Mouse (Mus musculus): ENCODE data around the gene Lgals8. TPM values are rescaled to one million over a fixed set of nuclear protein-coding genes. Genes with fewer than 3 reads are reported as not detected.

Lgals8 gene
- total RNA-seq, 2 experiments from 2014 or later = 13.3 to 15.3 TPM

Other genes with a start within 250 kb of the Lgals8 start
- 6.3 and 8.6 TPM in 2 replicates for gene Mtr, start 206.8 kb downstream of the Lgals8 start, total RNA-seq (2015; ENCODE audit: low replicate concordance)
- 13.0 and 15.8 TPM in 2 replicates for gene Mtr, start 206.8 kb downstream of the Lgals8 start, total RNA-seq (2017; ENCODE audit: low replicate concordance)
- not detected in 2 replicates for gene Actn2, start 124.2 kb downstream of the Lgals8 start, total RNA-seq (2015; ENCODE audit: low replicate concordance)
- not detected in 2 replicates for gene Actn2, start 124.2 kb downstream of the Lgals8 start, total RNA-seq (2017; ENCODE audit: low replicate concordance)
- gene Heatr1, start 69.9 kb downstream of the Lgals8 start, total RNA-seq (2015; ENCODE audit: low replicate concordance) = 10.2 and 11.3 TPM in 2 replicates
- 14.9 and 25.9 TPM in 2 replicates for gene Heatr1, start 69.9 kb downstream of the Lgals8 start, total RNA-seq (2017; ENCODE audit: low replicate concordance)
- gene Edaradd, start 55.5 kb upstream of the Lgals8 start, total RNA-seq (2015; ENCODE audit: low replicate concordance) = not detected in 2 replicates
- not detected in 2 replicates for gene Edaradd, start 55.5 kb upstream of the Lgals8 start, total RNA-seq (2017; ENCODE audit: low replicate concordance)
- 2.3 and 4.8 TPM in 2 replicates for gene Ero1lb, start 100.9 kb upstream of the Lgals8 start, total RNA-seq (2015; ENCODE audit: low replicate concordance)
- gene Ero1lb, start 100.9 kb upstream of the Lgals8 start, total RNA-seq (2017; ENCODE audit: low replicate concordance) = 0.84 and 6.4 TPM in 2 replicates

All from erythroblast, adult 5-6 weeks (primary cell).